Mouse (Mus musculus) mouse trophoblast stem cell (cell line): ENCODE measurements around the gene Adamts6.

ENCODE experiments used
- in situ Hi-C, 2 experiments: fragments of 300-500 bp; cut with MseI, MboI; formaldehyde crosslinking; loops; 2 replicates in 1 of 2; 3 replicates in 1 of 2; pipeline ENCODE4 v1.15.1; 2025

The Adamts6 gene

DNA sequence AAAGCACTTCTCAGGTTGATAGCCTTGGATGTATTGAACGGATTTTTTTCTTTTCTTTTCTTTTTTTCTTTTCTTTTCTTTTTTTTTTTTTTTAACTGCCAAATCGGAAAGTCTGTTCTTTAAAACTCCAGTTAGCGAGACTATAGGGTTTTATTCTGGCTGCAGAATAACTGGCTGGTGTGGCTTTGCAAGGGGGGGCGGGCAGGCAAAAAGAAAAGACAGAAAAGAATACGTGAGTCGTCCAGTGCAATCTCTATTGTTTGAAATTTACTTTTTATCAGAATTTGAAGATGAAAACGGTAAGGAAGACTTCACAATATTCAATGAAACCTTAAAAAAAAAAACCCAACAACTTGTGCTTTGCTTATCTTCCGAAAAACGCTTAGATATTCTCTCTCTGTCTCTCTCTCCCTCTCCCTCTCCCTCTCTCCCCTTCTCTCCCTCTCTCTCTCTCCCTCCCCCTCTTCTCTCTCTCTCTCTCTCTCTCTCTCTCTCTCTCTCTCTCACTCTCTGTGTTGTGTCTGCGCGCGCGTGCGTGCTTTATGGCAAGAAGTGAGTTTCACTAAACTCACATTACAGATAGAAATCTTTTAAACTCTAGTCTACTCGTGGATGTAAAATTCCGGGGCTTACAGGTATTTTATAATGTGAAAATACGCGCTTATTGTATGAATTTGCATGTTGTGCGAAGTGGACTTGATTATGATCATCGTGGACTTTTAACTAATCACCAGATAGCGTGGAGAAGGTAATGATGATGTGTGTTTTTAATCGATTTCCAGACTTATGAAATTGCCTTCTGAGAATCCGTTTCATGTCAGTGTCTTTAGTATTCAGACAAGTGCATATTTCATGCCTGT is at the start of gene Adamts6:
Adamts6 (plus strand) TSS at position 470 of the 860 bp plus-strand sequence.
- in situ Hi-C loops, result loop anchor here (10.0 to 25.0 kb wide), 3 partner anchors 497 to 650 kb away; partner anchors contain the start of gene Srek1ip1 (in 1 of the 2)

DNA sequence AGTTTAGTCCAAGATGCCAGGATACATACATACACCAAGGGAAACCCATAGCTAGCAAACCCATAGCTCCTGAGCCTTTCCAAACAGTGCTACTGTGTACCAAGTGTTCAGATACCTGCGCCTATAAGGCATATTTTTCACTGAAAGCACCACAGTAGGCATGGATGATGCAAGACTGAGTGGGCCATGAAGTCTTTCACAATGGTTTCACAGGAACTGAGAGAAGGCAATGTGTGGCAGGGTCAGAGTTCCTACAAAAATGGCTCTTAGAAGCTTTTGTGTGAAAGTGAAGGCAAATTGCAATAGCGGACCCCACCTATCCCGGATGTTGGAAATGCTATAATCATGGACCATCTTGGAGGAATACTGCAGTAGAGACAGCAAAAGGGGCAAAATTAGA is 28.6 kb upstream of the Adamts6 start:
- in situ Hi-C loops, result no loop called here

DNA sequence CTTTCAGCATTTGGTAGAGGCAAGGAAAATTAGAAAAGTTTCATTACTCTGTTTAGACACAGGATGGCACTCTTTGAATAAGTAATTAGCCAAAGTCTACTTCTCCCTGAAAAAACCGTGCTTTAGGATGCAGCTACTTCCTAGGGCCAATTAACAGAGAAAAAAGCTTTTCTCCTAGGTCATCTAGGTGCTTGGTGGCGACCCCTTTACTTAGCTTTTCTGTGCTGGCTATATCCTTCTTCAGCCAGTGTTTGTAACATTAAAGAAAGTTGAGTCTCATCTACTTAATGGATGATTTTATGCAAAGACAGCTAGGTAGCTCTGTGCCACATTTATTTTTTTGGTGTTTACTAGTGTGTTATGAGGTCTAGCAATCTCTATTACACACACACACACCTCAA is 2.6 kb upstream of the Adamts6 start:
- in situ Hi-C loops, result loop anchor here (10.0 to 25.0 kb wide), 3 partner anchors 500 to 652 kb away; partner anchors contain the start of gene Srek1ip1 (in 1 of the 2)

DNA sequence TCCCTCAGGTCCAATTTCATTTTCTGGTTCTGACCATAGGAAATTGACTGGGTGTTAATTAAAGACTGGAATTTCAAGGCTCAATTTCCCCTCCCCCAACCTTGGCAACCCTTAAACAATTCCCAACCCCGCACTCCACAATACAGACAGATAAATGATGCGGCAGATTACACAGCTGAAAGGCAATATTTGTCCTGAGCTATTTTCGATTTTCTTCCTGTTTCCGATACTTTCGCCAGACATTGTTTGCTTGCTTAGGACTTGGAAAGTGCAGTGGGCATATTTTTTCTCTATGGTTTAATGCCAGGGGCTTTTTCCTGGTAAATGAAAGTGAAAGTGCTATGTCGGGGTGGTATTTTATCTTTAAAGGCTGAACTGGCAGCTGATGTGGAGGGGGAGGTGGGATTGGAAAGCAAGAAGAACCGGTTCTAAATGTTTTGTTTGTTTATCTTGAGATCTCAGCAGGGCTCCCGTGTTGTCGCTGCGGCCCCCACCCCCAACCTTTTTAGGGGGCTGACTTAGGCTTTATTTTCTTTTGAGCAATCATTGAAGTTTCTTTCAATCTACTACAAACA is 1.8 kb upstream of the Adamts6 start:
- in situ Hi-C loops, result loop anchor here (10.0 to 25.0 kb wide), 3 partner anchors 499 to 651 kb away; partner anchors contain the start of gene Srek1ip1 (in 1 of the 2)

DNA sequence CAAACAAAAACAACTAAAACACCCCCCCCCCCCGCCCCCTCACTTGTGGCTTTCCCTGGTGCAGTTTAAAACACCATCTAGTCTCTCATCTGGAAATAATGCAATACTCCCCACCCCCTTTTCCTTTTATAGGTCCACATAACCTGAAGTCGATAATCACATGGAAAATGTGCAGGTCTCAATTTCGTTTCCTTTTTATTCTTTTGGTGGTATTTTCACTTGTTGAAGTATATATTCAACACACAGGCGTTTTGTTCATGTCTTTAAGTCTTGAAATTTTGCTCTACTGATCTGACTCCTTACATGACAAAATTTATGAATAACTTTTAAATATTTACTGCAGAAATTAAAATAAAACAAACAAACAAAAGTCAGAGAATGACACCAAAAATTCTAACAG is 1.3 kb upstream of the Adamts6 start:
- in situ Hi-C loops, result loop anchor here (10.0 to 25.0 kb wide), 3 partner anchors 498 to 651 kb away; partner anchors contain the start of gene Srek1ip1 (in 1 of the 2)

DNA sequence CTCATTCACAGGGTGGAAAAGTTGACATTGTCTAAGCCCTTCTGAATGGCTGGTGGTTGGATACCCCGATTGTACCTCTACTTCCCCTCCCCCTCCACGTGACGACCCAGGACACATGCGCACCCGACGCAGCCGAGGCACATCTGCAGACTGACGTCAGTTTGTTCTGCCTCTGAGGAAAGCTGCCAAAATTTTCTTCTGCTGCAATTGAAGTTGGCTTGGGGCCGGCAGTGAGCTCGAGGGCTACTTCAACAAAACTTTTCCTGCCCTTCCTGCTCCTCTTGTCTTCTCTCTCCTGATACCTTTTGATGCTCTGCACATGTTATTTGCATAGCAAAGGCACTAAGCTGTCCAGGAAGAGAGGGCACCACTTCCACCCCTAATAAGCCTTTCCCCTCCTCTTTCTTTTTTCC is 732 bp upstream of the Adamts6 start:
- in situ Hi-C loops, result loop anchor here (10.0 to 25.0 kb wide), 3 partner anchors 498 to 650 kb away; partner anchors contain the start of gene Srek1ip1 (in 1 of the 2)

DNA sequence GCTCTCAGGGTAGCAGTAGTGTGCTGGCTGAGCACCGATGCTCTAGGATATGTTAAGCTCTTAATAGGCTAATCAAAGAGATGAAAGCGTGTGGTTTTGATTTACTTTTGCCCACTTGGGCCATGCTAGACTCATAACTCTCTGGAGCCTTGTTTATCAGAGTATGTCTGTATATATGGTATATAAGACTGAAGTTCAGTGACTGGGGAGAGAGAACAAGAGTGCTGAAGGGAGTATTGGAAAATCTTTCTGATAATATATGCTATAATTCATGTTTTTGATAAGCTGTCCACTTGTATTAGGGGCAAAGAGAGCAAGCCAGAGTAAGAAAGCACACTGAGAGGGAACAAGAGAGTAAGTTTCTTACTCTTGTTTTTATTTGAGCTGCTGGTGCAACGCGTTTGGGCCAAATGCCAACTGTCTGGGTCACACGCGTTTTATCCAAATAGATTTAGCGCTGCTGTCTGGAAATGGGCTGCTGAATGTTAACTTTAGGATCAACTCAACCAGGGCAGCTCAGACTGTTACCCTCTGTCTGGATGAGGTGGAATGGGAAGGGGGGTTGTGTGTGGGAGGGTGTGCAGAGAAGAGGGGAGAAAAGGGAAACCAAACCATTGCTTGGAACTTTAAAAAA is 708 bp downstream of the Adamts6 start:
- in situ Hi-C loops, result loop anchor here (10.0 to 25.0 kb wide), 3 partner anchors 496 to 649 kb away; partner anchors contain the start of gene Srek1ip1 (in 1 of the 2)

DNA sequence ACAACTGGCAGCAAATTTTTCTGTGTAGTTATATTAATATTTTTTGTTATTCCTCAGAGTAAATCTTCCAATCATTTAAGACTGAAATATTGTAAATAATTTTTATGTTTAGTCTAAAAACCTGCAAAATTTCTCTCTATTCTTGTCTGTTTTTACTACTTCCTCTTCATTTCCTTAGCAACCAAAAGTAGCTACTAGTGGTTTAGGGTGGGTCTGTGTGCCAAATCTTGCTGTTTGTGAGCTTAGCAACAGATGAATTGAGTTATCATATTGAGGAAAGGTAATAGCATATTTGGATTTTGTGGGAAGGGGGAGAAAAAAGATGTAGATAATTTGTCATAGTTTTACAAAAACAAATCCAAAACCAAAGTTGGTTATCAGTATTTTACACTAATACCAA is 1.5 kb downstream of the Adamts6 start:
- in situ Hi-C loops, result loop anchor here (10.0 to 25.0 kb wide), 3 partner anchors 496 to 648 kb away; partner anchors contain the start of gene Srek1ip1 (in 1 of the 2)

DNA sequence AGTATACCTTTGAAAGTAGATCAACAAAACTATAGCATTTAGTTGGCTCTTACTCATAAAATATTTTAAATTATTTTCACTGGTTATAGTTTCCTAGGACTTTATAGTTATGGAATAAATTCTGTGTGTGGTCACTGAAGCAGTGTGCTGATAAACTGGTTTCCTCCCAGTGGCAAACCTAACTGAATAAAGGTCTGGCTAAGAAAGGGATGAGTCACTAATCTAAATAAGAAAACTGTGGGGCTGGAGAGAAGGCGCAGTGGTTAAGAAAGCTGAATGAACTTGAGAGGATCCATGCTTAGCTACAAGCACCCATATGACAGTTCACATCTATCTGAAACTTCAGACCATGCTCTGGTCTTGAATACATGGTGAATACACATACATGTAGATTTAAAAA is 7.8 kb downstream of the Adamts6 start:
- in situ Hi-C loops, result loop anchor here in 1 of 2 experiments (25.0 kb wide), 2 partner anchors 492 to 642 kb away; partner anchors contain the start of gene Srek1ip1

DNA sequence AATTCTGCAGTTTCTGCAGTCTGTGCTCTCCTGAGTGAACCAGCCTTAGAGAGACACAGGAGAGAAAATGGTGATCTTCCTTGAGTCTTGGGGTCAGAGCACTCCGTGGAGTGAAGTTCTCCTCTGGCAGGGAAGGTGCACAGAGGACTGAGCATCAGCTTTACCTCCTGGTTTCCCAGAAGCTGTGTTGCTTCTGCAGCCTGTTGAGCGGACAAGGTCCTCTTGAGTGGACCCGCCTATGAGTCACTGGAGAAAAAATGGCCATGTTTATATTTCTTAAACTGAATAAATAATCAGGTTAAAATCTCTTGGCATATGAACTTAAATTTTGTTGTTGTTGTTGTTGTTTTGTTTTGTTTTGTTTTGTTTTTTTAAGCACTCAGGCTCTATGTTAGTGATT is 41.7 kb downstream of the Adamts6 start:
- in situ Hi-C loops, result no loop called here

DNA sequence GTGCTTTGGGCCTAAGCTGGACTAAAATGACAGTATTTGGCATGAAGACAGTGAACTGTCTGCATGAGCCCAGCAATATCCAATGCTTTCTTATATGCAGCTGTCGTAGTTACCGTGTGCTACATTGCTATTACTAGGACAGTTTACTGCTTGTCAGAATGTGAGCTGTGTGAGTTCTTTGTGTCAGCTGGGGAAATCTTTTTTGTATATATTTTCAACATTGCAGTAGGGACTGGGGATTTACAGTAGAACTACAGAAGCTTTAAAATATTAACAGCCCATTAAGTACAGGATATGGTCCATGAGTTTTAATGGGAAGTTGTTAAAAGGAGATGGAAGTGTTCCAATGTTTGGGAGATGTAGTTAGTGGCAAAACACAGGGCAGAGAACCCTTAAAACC is 42.1 kb downstream of the Adamts6 start:
- in situ Hi-C loops, result no loop called here

DNA sequence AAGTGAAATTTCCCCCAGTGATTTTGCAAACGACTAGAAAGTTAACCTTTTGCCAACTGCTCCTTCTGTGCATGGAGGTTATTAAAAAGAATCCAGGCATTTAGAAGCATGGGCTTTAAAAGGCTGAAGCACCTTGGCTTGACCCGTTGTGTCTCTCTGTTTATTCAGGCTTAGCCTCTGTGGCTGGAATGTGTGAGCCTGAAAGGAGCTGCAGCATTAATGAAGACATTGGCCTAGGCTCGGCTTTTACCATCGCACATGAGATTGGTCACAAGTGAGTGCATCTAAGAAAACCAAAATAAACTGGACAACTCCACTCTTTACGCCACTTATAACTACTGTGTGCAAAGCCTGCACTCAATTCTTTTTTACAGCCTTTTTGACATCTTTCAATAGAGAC is 65.0 kb downstream of the Adamts6 start:
- in situ Hi-C loops, result no loop called here

DNA sequence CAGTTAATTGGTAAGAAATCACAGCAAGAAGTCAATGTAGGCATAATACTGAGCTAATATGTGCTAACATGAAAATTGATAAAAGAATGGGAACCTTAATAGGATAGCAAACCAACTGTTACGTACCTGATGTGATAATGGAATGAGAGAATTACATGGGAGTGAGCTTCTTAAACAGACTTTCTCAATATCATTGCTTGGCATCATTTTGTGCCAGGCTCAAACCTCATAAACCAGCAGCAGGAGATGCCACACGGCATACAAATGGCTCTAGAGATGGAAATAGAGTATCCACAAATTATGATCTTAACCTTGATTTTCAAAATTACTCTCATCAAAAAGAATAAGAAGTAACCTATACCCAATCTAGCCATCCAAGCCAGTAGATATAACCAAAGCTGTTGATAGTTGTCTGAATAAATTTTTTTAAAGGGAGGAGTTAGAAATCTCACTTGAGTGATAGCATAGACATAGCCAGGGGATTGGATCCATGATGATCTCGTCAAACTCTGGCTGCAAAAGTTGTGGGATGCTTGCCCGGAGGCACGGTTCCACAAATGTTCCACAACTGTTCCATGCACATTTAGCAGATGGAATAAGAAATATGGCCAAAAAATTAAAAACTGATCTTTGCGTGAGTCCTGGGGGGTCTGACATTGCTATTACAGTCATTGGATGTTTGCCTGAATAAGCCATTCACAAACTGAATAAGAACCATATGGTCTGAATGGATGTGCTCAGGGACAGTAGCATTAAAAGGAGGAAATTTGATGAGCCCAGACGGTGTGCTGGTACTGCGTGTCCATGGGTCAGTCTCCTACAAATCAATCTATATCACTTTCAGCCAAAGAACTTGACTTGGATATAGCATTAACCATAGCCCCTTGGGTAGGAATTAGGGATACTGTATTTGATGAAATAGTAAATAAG is 106.1 kb downstream of the Adamts6 start:
- in situ Hi-C loops, result no loop called here

DNA sequence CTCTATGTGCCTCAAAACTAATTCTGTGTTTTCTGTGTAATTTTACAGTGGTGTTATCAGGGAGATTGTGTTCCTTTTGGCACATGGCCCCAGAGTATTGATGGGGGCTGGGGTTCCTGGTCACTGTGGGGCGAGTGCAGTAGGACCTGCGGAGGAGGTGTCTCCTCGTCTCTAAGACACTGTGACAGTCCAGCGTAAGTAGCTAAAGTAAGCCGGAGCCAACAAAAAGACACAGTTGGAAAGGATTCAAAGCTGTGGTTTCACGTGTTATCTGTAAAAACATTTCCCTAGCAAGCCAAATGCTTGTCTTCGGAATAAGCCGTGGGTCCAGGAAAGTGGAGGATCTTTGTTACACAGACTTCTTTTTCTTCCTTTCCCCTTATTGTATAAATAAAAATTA is 110.2 kb downstream of the Adamts6 start:
- in situ Hi-C loops, result no loop called here

DNA sequence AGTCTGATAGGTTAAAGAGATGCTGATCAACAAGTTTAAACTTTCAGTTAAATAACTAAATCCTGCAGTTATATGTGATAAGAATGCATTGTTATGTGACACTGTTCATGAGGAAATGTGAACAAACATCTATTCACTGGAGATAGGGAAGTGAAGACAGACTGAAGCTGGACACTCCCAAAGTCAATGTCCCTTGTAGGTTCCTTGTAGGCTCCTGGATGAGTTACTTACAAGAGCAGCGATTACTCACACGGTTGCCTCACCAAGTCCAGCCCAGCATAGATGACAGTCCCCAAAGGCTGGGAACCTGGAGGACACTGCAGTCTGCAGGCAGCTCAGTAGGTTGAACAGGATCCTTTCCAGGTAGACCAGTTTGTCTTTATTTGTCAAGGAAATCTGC is 145.1 kb downstream of the Adamts6 start:
- in situ Hi-C loops, result no loop called here

DNA sequence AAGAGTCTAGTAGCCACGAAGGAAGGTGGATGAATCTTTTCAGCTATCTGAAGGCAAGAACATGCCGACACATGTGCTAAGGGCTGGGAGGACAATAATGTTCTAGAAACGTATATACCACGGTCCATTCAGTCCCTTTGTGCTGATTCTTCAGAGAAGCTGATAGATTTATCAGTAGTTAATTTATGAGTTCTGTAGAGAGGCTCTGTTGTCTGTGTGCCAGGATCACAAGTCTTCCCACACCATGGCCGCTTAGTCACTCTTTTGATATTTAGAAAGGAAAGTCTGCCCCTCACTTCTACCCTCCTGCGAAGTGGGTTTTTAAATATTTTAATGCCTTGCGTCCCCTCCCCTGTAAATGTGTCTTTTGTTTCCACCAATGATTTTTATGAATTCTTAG is 154.9 kb downstream of the Adamts6 start:
- in situ Hi-C loops, result no loop called here

DNA sequence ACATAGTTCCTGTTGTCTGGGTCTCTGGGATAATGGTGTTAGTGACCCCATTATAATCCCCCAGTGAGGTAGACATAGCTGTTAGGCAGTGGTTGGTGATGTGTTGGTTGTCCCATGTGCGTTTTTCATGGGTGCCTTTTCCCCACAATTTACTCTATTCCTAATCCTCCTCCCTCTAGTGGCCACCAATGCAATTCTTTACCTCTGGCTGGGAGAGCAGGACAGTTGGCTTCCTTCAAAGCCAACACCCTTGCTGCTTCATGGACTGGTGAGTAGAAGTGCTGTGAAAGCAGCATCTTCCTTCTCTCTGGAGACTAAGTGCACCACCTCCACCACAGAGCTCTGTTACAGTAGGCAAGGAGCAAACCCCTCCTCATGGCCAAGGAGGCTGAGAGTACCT is 157.8 kb downstream of the Adamts6 start:
- in situ Hi-C loops, result no loop called here

DNA sequence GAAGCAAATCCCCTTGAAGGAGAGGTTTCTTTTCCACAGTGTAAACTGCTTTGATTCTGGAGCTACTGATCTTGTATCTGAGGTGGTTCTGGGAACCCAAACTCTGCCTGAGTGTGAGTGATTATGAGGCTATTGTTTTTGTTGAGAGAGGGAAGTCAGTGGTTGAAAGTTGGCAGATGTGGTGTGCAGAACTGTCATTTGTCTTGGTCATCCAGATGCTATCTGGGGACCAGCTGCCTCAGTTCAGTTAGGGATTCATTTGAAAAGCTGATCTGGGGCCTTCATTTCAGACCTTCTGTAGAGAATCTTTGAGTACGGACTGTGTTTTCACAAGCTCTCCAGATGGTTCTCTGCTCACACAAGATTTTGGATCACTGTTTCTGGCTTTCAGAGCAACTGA is 159.3 kb downstream of the Adamts6 start:
- in situ Hi-C loops, result no loop called here

DNA sequence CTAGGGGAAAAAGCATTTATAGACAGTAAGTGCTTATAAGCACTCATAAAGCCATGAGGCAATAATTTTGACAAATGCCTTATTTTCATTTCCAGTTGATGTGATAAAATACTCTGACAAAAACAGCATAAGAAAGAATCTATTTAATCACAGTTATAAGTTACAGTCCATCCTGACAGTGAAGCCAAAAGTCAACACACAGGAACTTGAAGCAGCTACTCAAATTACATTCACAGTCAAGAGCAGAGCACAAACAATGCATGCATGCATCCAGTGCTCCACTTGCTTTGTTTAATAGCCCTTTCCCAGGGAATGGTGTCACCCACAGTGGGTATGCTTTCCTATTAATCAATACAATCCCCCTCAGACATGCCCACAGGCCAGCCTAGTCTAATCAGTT is 159.8 kb downstream of the Adamts6 start:
- in situ Hi-C loops, result no loop called here

DNA sequence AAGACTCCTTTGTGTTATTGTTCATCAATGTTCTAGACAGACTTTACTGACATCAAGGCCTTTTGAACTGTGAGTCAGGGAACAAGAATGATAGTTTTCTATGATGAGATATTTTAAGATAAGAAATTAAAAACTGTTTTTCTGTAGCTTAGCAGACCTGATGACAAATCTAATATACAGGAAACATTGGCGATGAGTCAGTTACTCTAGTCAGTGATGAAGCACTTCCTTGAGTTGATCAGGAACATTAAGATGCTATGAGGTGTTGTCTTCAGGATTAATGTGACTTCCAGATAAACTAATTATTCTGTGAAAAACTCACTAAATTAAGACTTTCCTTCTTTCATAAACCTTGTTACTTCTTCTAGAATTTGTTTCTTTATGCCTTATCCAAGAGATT is 160.7 kb downstream of the Adamts6 start:
- in situ Hi-C loops, result no loop called here
